Comparison of ENCODE assay signal across 8 mouse cellular contexts in the genomic region with DNA sequence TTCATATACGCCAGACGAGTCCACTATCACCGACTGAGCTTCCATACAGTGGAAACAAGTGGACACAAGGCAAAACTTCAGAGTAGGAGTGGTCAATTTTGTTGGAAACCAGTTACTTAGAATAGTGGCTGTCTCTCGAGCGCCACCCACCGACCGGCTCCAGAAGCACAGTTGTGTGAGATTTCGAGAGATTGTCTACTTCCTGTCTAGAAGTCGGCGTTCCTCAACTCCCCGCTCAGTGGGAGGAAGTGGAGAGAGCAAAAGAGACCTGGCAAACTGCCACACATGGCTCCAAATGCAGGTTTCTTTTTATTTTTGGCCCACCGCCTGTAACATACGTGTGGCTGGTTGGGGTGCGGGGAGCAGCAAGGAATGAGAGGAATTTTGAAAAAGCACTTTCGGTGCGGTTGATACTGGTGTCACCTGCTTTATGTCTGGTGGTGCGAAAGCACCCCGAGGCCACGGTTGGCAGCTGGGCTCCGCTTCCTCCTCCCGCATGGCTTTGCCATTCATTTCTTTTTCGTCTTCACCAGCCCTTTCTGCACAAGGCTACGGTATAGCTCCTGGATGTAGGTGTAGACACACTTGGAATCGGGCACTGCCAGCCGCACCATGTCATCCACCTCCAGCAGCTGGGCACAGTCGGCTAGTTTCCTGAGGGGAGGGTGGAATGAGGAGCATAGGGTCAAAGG. TPM values are rescaled to one million over a fixed set of nuclear protein-coding genes. Genes with fewer than 3 reads are reported as not detected.
A peak's percentile ranks its signal among the peaks of the same experiment; 100 is the strongest.
DNase-seq lines count a peak whose midpoint lies in the region; ATAC-seq and TF ChIP-seq lines count a peak whose summit lies in the region.

No protein-coding gene starts in this region.

- no peak for DNase-seq in Patski (ENCODE audit: low read depth, low spot score)
- DNase-seq in cerebellum, postnatal 25 days = peak; percentile 79 to 85
- DNase-seq in frontal cortex, postnatal 36 days (ENCODE audit: low spot score in 2 of 2) = peak; percentile 81 to 92
- peak; percentile 77 for DNase-seq in hindbrain, embryonic 14.5 days (ENCODE audit: low spot score)
- DNase-seq in layer of hippocampus, postnatal 25 days (ENCODE audit: extremely low spot score in 1 of 2, low spot score in 1 of 2) = peak; percentile 69 to 87
- DNase-seq in lung, postnatal 10 days = peak; percentile 95
- DNase-seq in ovary, postnatal 14 days (ENCODE audit: low spot score) = peak; percentile 88
- DNase-seq in thymus, postnatal 10 days (ENCODE audit: low spot score in 2 of 2) = peak; percentile 66 to 77

- peak; percentile 78 for TF ChIP-seq CTCF in Patski (IDR thresholded peaks at IDR 0.05)

- no peak overlapping the region for H3K27ac ChIP-seq in hindbrain, embryonic 14.5 days

- H3K27me3 ChIP-seq in Patski = no peaks in the 10 kb centered on the region
- H3K27me3 ChIP-seq in hindbrain, embryonic 14.5 days (ENCODE audit: control insufficient read depth, insufficient read depth, low read length) = no peaks in the 10 kb centered on the region

- H3K9me3 ChIP-seq in hindbrain, embryonic 14.5 days (ENCODE audit: control insufficient read depth, low read length) = no peaks in the 10 kb centered on the region

- in situ Hi-C loops in Patski (cut with MboI; ENCODE audit: low pct_unique_long_range_greater_than_20kb) = no loop called here

- CTCF ChIA-PET in Patski (lab: Charles Lee) = interaction anchor here (0.7 to 1.7 kb wide), 5 partner anchors 9 to 75 kb away, joined by 3 to 6 read pairs (median 3); partner anchors contain the start of genes Smtnl1 and Ube2l6

- WGBS in hindbrain, embryonic 14.5 days = 39% methylated on average over 26 of the region's 26 CpGs

- H3K36me3 ChIP-seq in hindbrain, embryonic 14.5 days (replicated peaks; ENCODE audit: control insufficient read depth, insufficient read depth) = no peaks in the 10 kb centered on the region

- H3K9ac ChIP-seq in hindbrain, embryonic 14.5 days = peak overlapping the region; percentile 21; the same call in 1 of the 2 replicates

- POLR2A ChIA-PET in Patski (lab: Charles Lee) = no interaction called here

- H3K4me2 ChIP-seq in hindbrain, embryonic 14.5 days (replicated peaks) = peak overlapping the region; percentile 44

- no peak overlapping the region for H3K4me3 ChIP-seq in hindbrain, embryonic 14.5 days (replicated peaks; ENCODE audit: low read length)

- no peaks in the 10 kb centered on the region for H3K4me1 ChIP-seq in hindbrain, embryonic 14.5 days (replicated peaks; ENCODE audit: control insufficient read depth, insufficient read depth, low read length)

- ATAC-seq in Patski = peak; percentile 61
- ATAC-seq in hindbrain, embryonic 14.5 days (ENCODE audit: low FRiP score) = peak; percentile 44; the same call in 1 of the 2 replicates

RNA-seq across cellular contexts. Expression of gene Smtnl1, which starts 11.4 kb away (rescaled TPM):
- not detected for polyA plus RNA-seq in Patski (2021)
- not detected in 2 replicates for polyA plus RNA-seq in hindbrain, embryonic 14.5 days (2014; fragmentation: Nextera tagmentation; extraction: Ambion mirVana)
- total RNA-seq in layer of hippocampus, postnatal 25 days (2021) = not detected

RNA-seq across cellular contexts. Expression of gene Ube2l6, which starts 12.4 kb away (rescaled TPM):
- 4.7 TPM for polyA plus RNA-seq in Patski (2021)
- polyA plus RNA-seq in hindbrain, embryonic 14.5 days (2014; fragmentation: Nextera tagmentation; extraction: Ambion mirVana) = 18.6 and 24.0 TPM in 2 replicates
- 1 to 10 TPM; 3.9 to 4.3 TPM for total RNA-seq in layer of hippocampus, postnatal 25 days (2021)

RNA-seq across cellular contexts. Expression of gene Timm10, which starts 15.8 kb away (rescaled TPM):
- 56.5 TPM for polyA plus RNA-seq in Patski (2021)
- 75.8 and 83.3 TPM in 2 replicates for polyA plus RNA-seq in hindbrain, embryonic 14.5 days (2014; fragmentation: Nextera tagmentation; extraction: Ambion mirVana)
- total RNA-seq in layer of hippocampus, postnatal 25 days (2021) = 10 to 100 TPM; 58.0 to 60.3 TPM

RNA-seq across cellular contexts. Expression of gene Slc43a1, which starts 27.6 kb away (rescaled TPM):
- polyA plus RNA-seq in Patski (2021) = 0.22 TPM
- 1.5 and 1.6 TPM in 2 replicates for polyA plus RNA-seq in hindbrain, embryonic 14.5 days (2014; fragmentation: Nextera tagmentation; extraction: Ambion mirVana)
- total RNA-seq in layer of hippocampus, postnatal 25 days (2021) = under 1 TPM; 0.30 to 0.35 TPM

RNA-seq across cellular contexts. Expression of gene Serping1, which starts 35.8 kb away (rescaled TPM):
- 0.14 TPM for polyA plus RNA-seq in Patski (2021)
- 36.2 and 36.3 TPM in 2 replicates for polyA plus RNA-seq in hindbrain, embryonic 14.5 days (2014; fragmentation: Nextera tagmentation; extraction: Ambion mirVana)
- 1 to 10 TPM; 5.7 to 7.4 TPM for total RNA-seq in layer of hippocampus, postnatal 25 days (2021)
